Mouse (Mus musculus): ENCODE measurements at regions not wholly inside any gene's neighbourhood (a gene's known extent, or its start where the extent isn't known, plus 50 kb on each side); places are given as distances from the start of the nearest gene placed in this dataset.

DNA sequence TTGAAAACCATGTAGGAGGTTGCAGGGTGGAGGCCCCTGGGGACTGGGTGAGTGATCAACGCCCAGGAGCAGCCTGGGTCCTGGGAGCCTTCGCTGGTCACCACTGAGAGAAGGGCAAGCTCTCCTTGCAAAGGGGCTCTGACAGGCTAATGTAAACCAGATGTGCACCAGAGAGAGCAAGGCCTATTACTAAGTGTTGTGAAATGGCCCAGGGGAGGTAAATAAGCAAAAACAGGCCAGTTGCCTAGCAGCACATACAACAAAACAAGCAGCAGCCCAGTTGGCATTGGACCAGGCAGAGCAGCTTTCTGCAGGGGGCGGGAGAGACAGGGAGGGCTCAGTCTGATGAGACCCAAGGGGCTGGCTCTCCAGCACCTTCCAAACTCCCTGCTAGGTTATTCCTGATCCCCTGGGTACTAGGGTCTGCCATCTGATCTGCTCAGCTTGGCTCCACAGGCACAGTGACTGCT lies 239.5 kb upstream of the Fggy start:
- DNase-seq (ENCODE audit: low spot score) = no peak

DNA sequence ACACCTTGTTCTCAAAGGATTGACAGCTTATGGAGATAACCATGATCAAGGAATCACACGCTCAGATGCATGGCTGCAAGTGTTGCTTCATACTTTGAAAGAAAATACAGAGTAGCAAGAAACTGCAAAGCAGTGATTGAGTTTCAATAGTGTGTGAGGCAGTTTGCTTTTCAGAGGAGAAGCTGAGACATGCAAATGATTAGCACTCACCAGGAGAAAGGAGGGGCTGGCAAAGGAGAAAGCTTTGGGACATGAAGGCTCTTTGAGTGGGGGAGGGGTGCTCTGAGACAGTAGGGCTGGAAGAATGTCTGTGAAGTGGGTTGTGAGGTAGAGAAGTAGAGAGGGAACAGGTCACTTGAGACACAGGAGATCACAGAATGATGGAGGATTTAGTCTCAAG lies 238.7 kb upstream of the Fggy start:
- no peak for DNase-seq (ENCODE audit: low spot score)

DNA sequence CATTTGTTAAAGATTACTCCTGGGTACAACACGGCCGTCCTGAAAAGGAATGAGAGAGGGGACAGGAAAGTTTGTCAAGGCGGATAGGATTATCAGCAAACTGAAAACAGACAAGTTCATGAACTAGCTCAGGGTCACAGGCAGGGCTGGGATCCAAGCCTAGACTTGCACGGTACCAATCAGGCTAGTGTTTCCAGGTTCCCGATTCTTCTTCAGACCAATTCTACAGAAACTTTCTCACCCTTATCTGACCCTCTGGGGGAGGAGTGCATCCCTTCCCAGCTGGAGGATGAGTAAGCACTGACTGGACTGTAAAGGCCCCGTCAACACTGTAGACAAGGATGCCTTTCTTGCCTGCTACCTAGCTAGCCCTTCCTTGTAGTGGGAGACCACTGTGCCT lies 238.3 kb upstream of the Fggy start:
- DNase-seq (ENCODE audit: low spot score) = no peak

DNA sequence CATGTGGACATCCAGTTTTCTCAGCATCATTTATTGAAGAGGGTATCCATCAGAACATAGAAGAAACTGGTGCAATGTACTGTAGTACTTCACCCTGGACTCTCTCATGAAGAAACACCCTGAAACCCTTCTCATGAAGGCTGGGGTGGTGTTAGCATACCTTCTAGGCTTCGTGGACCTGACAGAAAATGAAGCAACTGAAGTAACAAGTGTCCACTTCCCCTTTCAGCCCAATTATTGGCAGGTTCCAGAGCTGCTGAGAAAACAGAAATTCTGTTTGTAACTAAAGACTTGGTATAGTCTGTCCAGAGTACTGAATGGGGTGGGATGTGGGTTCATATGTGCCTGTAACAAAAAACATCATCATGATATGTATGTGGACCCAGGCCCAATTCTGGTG lies 231.4 kb upstream of the Fggy start:
- DNase-seq (ENCODE audit: low spot score) = no peak

DNA sequence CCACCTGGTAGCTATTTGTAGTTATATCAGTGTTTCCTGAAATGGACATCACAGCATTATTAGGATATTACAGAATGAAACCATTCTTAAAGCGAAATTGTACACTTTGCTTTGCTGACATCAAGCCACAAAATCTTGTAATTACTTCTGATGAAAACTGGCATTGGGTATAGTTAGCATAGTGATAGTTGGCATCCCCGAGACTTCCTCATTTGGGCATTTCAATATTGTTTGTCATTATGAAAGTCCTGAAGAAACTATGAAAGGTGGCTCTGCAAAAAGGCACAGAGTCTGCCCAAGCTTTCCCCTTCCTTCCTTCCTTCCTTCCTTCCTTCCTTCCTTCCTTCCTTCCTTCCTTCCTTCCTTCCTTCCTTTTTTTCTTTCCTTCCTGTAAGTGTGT lies 217.5 kb upstream of the Fggy start:
- no peak for DNase-seq (ENCODE audit: low spot score)

DNA sequence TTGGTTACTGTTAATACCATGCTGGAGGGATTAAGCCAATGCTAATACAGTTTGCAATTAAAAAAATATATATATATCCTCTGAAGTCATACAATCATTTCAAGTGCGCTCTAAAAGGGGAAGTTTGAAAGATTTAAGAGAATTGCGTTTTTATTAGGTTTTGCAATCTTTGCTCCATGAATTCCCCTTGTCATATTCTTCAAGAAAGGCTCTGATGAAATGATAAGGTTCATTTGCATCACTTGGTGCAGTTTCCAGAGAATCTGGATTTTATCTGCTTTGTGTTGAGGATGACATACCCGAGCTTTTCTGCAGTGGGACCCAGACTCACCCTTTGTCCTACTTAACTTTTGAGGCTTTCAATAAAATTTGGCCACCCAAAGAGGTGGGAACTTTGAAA lies 216.4 kb upstream of the Fggy start:
- DNase-seq (ENCODE audit: low spot score) = no peak

DNA sequence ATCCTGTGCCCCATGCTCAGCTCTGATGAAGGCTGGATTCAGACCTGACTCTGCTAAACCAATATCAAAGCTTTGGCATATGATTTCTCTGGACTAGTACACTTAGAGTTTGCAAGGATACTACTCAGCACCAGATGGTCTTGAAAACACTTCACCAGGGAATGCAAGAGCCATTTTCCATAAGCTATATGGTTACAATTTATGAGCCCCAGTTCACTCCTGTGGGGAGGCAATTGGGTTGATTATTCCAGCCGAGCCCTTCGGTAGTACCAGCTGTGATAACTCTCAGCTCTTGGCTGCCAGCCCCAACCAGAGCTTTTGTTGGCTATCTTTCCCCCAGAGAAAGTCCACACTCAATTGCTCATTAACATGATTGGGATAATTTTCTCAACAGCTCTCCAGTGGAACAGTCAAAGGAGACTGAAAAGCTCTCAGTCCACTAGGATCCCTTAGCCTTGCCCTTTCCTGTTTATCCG lies 210.5 kb upstream of the Fggy start:
- DNase-seq (ENCODE audit: low spot score) = no peak

DNA sequence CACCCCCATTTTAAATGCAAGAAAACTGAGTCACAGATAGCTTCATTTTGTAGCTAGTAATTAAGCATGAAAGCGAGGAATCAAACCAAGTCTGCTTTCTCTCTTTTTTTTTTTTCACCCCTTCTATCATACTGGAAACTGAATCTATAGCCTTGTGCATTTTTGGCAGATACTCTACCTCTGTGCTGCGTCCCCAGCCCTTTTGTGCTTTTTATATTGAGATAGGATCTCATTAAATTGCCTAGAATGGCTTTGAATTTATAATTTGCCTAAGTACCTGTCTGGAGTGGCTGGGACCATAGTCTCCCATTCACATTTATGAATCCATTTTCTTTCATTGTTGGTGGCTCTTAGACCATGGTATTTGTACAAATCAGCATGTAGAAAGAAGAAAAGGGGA lies 209.9 kb upstream of the Fggy start:
- no peak for DNase-seq (ENCODE audit: low spot score)

DNA sequence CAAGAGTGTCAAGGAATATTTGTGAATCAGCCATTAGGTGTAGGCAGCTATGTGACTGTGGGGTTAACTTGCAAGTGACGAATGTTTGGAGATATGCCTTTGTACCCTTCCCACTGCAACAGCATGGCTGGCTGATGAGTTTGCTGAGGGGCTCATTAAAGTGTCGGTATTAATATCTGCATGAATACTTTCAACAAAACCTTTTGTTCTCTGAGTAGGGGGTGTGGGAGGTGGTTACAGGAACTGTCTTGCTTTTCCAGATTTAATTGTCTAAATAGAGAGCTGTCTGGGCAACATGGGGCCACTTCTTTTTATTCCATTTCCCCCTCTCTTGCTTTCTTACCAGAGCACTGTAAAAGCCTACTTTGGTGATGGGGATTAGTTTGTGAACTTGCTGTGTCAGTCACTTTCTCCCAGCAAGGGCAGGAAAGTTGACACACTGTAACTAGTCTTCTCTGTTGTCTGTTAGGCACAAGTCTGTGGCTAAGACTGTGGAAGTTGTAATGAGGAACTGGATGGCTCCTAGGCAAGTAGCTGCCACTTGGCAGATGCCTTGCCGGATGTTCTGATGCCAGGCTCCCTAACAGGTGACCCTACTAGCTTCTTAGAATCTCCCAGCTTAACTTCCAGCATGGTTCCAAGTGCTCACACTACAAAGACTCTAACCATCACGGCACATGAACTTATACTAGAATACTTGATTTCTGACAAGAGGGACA lies 208.7 kb upstream of the Fggy start:
- DNase-seq (ENCODE audit: low spot score) = no peak

DNA sequence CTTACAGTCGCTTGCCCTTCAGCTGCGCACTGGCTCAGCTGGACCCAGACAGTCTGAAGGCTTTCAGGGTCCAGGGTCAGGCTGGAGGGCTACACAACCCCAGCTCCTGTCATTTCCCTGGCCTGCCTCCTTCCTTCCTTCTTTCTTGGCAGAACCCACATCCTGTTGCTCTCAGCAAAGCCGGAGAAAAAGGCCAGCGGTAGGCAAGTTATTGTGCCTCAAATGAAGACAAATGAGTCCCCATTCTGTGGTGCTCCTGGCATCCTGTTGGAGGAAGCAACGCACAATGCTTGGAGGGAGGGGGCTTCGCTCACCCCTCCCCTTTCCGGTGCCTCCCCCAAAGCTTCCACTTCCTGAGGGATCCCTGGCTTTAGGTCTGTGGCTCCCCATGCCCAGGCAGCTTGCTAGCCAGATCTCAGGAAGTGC lies 203.4 kb upstream of the Fggy start:
- peak; percentile 38 for DNase-seq (ENCODE audit: low spot score)

DNA sequence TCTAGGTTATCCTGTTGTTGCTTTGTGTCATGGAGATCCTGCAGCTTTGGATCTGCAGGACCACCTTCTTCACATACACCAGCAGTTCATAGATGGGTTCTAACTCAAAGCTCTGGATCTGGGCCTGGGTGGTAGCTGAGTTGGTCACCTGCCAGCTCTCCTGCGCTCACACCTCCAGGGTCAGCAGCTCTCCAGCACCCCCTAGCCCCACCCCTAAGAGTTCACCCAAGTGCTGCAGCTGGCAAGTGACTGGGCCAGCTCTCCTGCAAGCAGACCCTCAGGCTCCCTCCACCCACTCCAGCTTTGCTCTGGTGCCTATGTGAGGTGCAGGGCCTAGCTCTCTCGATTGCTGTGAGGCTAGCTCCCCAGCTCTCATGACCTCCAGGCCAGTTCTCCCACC lies 198.6 kb upstream of the Fggy start:
- no peak for DNase-seq (ENCODE audit: low spot score)

DNA sequence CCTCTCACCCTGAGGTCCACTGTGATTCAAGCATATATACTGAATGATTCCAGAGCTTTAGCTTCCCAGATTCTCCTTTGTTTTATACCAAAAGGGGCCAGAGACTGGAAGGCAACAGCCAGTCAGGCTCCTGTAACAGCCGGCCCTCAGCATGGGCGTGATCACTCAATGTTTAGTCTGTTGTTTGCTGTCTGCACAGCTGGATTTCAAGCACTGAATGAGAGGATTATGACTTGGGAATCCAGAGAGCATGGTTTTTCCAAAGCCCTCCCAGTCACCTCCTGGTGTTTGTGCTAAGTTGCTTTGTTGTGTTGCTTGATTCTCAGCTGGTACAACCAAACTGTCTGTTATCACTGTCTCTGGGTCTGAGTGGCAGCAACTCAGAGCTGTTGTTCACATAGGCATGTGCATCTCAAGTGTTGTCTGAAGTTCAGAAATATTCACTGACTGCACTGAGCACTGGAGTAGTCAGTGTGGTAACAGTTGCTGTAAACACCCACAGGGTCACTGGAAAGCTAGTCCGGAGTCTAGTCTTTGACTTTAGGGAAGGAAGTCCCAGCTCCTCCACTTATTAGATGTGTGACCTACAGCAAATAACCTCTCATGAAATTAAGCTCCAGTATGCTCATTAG lies 196.9 kb upstream of the Fggy start:
- no peak for DNase-seq (ENCODE audit: low spot score)

DNA sequence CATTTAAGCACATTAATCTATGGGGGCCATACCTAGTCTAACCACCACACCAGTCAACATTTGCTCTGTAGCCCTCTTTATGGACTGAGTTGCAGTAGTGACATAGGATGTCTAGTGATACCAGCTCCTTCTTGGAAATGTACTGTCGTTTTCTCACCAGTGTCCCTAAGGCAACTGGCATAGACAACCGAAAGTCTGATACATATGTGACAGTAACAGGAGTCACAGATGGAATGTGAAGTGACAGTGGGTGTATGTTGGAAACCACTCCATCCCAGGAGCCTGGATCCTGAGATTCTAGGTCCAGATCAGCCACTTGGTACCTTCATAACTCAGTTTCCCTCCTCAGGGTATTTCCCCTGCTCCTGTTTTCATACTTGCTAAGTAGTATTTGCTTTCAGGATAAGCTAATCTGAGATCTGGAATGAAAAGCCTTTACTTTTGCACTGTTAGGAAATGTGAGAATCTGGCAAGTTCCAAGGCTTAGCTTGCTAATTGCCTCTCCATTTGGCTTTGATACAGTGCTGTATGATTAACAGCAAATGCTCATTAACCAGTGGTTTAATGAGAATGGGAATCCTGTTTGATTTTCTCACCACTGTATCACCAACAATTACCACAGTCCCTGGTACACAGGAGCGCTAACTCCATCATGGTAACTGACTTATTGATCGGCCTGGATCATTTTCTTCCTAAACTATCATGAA lies 192.8 kb upstream of the Fggy start:
- no peak for DNase-seq (ENCODE audit: low spot score)

DNA sequence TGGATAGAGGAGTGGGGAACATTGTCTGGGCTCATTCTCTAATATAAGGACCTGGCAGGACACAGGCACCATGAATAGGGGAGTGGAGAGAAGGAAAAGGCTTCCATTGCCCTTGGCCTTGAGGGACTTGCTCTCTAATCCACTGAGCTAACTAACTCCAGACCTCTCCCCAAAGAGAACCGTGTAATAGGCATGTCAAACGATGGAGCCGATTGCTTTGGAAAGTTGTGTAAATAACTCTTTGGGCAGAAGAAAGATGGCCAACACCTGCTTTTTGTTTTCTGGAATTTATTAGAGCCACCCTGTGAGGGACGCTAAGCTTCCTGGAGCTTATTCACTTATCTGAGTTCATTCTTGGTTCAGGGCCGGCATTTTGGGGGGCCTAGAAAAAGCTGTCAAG lies 180.9 kb upstream of the Fggy start:
- DNase-seq (ENCODE audit: low spot score) = no peak

DNA sequence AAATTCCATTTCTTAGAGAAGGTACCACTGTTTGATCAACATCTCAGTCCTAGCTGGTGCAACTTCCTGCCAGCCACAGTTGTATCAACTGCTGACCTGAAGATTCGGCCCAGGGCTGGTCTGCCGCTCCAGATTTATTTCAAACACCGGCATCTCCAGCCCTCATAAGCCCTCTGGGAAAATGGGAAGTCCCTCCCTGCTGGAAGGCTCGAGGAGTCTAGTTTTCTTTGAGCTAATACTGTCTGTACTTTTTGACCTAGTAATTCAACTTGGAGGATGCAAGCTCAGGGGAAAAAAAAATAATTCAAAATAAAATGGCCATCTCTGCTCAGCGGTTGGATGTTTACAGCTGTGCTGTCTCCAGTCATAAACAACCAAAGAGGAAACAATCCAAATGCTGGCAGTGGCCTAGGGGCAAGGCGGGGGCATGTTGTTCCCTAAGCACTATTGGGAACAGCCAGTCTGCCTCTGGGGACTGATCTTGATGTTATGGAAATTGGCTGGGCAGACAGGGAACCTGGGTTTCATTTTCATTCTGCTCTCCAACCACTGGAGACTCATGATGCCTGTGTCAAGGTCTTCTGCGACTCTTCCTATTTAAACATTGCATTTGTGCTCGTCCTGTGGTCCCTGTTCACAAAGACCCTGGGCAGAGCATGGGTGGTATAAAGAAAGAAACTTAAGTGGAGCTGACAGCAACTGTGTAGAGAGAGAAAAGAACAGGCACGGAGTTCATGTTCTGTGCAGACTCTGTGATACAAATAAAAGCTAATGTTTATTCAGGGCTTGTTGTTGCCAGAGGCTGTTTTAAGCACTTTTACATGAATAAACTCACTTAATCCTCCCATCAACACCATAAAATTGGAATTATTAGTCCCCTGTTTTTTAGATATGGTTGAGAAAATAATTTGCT lies 179.8 kb upstream of the Fggy start:
- DNase-seq (ENCODE audit: low spot score) = no peak

DNA sequence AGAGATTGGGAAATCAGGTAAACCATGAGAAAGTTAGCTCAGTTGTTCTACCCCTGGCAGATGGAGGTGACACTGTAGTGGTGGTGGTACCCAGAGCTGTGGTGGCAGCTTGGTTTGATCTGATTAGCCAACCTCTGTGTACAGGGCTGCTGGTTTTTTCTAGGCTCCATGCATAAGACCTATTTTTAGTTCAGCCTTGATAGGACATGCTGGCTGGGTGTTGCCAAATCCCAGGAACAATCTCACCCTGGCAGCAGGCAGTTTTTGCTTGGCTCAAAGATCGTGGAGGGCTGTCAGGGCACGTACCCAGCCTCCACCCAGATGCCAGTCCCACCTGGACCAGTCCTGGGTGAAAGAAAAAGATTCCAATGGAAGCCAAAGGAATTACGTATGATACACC lies 178.7 kb upstream of the Fggy start:
- no peak for DNase-seq (ENCODE audit: low spot score)

DNA sequence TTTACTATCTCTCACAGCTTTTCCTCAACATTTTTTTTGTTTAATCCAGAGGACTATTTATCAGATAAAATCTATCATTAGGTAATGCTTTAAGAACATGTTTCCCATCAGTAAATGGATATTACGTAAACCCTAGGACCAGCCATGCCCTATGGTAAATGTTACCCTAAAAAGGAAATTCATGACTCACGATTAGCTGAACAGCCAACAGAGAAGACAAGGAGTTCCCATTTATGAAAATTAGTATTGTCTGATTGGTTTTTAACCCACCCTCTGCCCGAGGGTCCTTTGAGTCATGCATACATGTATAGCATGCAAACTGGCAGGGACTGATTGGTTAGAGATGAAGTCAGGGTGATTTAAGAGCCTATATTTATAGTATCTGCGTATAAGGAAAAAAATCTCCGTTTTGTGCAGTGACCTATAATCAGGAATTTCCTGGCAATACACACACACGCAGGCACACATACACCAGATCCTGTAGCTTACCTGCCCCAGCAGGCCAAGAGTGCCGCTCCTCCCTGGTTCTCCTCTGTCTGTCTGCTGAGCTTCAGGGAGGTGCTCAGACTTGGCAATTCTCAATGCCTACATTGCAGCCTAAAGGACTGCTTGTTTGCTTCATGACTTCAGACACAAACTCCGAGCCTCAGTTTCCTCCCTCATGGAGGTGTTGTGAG lies 174.0 kb upstream of the Fggy start:
- DNase-seq (ENCODE audit: low spot score) = no peak

DNA sequence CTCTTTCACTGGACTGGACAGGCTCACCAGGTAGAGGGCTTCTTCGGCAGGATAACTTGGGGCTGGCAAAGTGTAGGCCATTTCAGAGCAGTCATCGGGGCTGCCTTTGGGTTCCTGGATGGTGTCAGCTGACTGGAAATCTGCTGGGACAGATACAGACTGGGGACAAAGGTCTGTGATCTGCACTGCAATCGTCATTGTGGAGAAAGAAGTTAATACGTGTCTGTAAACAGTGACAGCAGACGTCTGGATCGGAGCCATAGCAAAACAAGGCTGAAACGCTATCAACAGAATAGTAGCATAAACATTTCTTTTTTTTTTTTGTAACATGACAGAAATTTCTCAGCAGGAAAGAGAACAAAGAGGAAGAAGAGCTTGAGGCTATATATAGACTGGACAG lies 171.8 kb upstream of the Fggy start:
- no peak for DNase-seq (ENCODE audit: low spot score)

DNA sequence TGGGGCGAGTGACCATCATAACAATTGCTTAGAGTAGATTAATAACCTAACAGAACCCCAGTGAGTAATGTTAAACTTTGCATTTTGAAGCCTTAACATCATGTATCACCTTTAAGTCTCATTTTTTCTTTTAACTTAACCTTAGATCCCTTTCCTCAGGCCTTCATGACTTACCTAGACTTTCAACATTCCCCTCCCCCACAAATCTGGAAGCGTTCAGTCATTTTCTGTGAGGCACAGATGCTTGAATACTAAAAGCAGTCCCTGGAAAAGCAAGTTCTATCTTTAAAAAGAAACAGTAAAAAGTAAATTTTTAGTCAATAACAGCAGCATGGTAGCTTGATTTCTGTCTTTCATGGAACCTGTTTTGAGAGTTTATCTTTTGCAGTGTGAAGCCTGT lies 171.3 kb upstream of the Fggy start:
- DNase-seq (ENCODE audit: low spot score) = no peak

DNA sequence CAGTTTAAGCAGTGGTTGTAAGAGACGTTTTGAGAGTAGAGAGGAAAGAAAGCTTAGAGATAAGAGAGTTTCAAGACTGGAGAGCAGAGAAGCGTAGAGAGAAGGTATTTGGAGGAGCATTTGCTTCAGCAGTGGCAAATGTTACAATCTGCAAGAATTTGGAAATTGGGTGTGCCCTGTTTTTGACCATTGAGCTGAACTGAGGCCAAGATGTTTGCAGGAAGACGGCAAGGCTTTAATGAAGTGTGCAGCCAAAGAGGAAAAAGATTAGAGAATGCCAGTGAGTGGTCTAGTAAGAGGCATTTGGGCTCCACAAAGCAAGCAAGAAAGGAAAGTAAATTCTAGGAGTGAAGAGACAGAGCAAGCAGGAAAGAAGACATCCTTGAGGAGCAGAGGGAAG lies 168.8 kb upstream of the Fggy start:
- DNase-seq (ENCODE audit: low spot score) = no peak

DNA sequence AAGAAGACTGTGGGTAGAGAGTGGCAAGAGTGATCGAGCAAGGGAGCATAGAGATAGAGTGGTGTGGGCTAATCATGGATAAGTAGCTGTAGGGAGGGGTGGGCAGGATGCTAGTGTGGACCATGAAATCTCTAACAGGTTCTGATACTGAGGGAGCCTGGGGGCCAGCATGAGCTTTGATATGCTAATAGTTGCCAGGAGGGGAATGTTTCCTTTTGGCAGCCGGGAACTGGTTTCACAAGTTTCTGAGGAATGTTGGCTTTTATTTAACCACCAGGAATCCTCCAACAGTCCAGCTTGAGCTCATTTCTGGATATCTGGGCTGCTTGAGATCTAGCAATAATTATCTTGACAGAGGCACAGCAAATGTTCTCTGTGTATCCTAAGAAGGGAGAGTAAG lies 167.7 kb upstream of the Fggy start:
- DNase-seq (ENCODE audit: low spot score) = no peak

DNA sequence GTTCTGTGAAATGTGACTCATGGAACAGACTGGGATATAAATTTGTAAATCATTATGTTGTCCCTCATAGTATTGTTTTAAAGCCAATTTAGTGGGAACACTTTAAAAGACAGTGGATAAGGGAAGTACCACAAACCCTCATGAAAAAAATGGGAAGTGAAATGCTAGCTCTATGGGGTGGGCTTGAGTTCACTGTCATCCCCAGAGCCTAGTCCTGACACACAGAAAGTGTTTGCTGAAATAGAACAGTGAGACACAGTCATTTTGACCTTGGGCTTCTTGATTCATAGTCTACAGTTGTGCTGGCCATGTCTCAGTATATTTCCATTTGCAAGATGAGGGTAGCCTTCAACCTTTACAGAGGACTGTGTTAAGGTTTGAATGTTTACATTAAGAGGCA lies 166.8 kb upstream of the Fggy start:
- DNase-seq (ENCODE audit: low spot score) = no peak
